Comparison of ENCODE assay signal across 10 mouse cellular contexts in genomic region chr16:57251589-57252421, GRCm38 (mm10). TPM values are rescaled to one million over a fixed set of nuclear protein-coding genes. Genes with fewer than 3 reads are reported as not detected.
DNase-seq lines count a peak whose midpoint lies in the region; ATAC-seq and TF ChIP-seq lines count a peak whose summit lies in the region.
"Had no signal": no experiment of that assay in that cellular context is flagged by ENCODE, and none has a peak within 500 bp of the region (broad histone marks: within the 10 kb centered on the region; RNA-seq: fewer than 3 reads in every experiment).

No protein-coding gene starts in this region.

- peaks cover 9% of the 10 kb centered on the region for H3K4me1 ChIP-seq in heart, embryonic 12.5 days (replicated peaks)
- H3K4me1 ChIP-seq: hindbrain, embryonic 15.5 days had no signal

- 45% methylated on average over 7 of the region's 7 CpGs for WGBS in heart, embryonic 12.5 days

- no peaks in the 10 kb centered on the region for H3K79me2 ChIP-seq in C2C12 (ENCODE audit: control insufficient read depth, insufficient read depth)

- H3K9ac ChIP-seq in heart, embryonic 12.5 days, result no peak overlapping the region
- H3K9ac ChIP-seq: hindbrain, embryonic 15.5 days had no signal

- H3K4me3 ChIP-seq in C2C12 (ENCODE audit: insufficient read depth, poor library complexity, severe bottlenecking), result no peak overlapping the region
- H3K4me3 ChIP-seq in heart, embryonic 12.5 days, result no peak overlapping the region
- H3K4me3 ChIP-seq: erythroblast, embryonic 14.5 days; hindbrain, embryonic 15.5 days had no signal

- H3ac ChIP-seq in C2C12 (ENCODE audit: control insufficient read depth, insufficient read length, low read depth), result no peak overlapping the region

- no peaks in the 10 kb centered on the region for H3K79me3 ChIP-seq in C2C12 (ENCODE audit: low read depth)

- H3K4me2 ChIP-seq in heart, embryonic 12.5 days, result no peak overlapping the region
- H3K4me2 ChIP-seq: hindbrain, embryonic 15.5 days had no signal

- TF ChIP-seq CTCF in C2C12 (IDR thresholded peaks at IDR 0.05; ENCODE audit: control insufficient read depth, insufficient read depth, insufficient read length), result no peak

- no peak for ATAC-seq in heart, embryonic 12.5 days (ENCODE audit: insufficient number of reproducible peaks, low FRiP score)

- no peaks in the 10 kb centered on the region for H3K36me3 ChIP-seq in C2C12 (ENCODE audit: control insufficient read depth, insufficient read depth)
- H3K36me3 ChIP-seq in heart, embryonic 12.5 days, result no peaks in the 10 kb centered on the region
- H3K36me3 ChIP-seq: hindbrain, embryonic 15.5 days had no signal

- H3K27ac ChIP-seq in heart, embryonic 12.5 days (ENCODE audit: poor library complexity, severe bottlenecking), result peak overlapping the region; percentile 52; the same call in 1 of the 2 replicates
- H3K27ac ChIP-seq: hindbrain, embryonic 15.5 days had no signal

- no peaks in the 10 kb centered on the region for H3K27me3 ChIP-seq in C2C12 (ENCODE audit: control insufficient read depth, insufficient read depth, insufficient read length)
- no peaks in the 10 kb centered on the region for H3K27me3 ChIP-seq in heart, embryonic 12.5 days (replicated peaks)
- H3K27me3 ChIP-seq: hindbrain, embryonic 15.5 days had no signal

- intact Hi-C loops in gastrocnemius, postnatal 14 days (cut with DNase I; ENCODE audit: low total_unique reads), result no loop called here

- peak; percentile 36 for DNase-seq in gastrocnemius, postnatal 25 days
- no peak for DNase-seq in gastrocnemius, postnatal 14 days
- peak; percentile 27 to 54 for DNase-seq in kidney, postnatal 25 days
- no peak for DNase-seq in adipocyte (ENCODE audit: low spot score)
- no peak for DNase-seq in c-Kit-positive CD71-positive TER-119-positive erythroid progenitor cells, embryonic 14.5 days (ENCODE audit: low spot score)
- no peak for DNase-seq in ovary, adult 18-20 months (ENCODE audit: low spot score)

- H3K9me3 ChIP-seq in heart, embryonic 12.5 days (replicated peaks), result peaks cover 7% of the 10 kb centered on the region
- H3K9me3 ChIP-seq: hindbrain, embryonic 15.5 days had no signal

TF ChIP-seq in C2C12, 6 proteins besides CTCF, POLR2A, EP300 and RAD21:
- TF ChIP-seq CEBPB (IDR thresholded peaks at IDR 0.05; ENCODE audit: low read depth), result no peak
- peak; percentile 74 for TF ChIP-seq MYOD1 (IDR thresholded peaks at IDR 0.05; ENCODE audit: control insufficient read depth, insufficient read length, low read depth)
- no peak for TF ChIP-seq MAX (IDR thresholded peaks at IDR 0.05)
- TF ChIP-seq USF1 (IDR thresholded peaks at IDR 0.05; ENCODE audit: low read depth), result no peak

RNA-seq across cellular contexts. Expression of gene Tbc1d23, which starts 20.5 kb away (rescaled TPM):
- total RNA-seq in gastrocnemius, postnatal 25 days (2021), result 10 to 100 TPM; 14.7 to 17.8 TPM
- 10 to 100 TPM; 17.8 to 18.4 TPM for total RNA-seq in gastrocnemius, postnatal 14 days (2021)
- 5.3 TPM for polyA plus RNA-seq in C2C12 (2012; fragmentation: generic; extraction: Trizol)
- 20.6 and 25.3 TPM in 2 replicates for polyA plus RNA-seq in heart, embryonic 12.5 days (2016; fragmentation: Nextera tagmentation; extraction: Ambion mirVana)

RNA-seq across cellular contexts. Expression of gene Tmem30c, which starts 40.9 kb away (rescaled TPM):
- total RNA-seq in gastrocnemius, postnatal 25 days (2021), result not detected
- not detected for total RNA-seq in gastrocnemius, postnatal 14 days (2021)
- polyA plus RNA-seq in C2C12 (2012; fragmentation: generic; extraction: Trizol), result not detected
- polyA plus RNA-seq in heart, embryonic 12.5 days (2016; fragmentation: Nextera tagmentation; extraction: Ambion mirVana), result 0.08 TPM in 1 of 2 replicates, not detected in the other
- polyA plus RNA-seq: erythroblast, embryonic 14.5 days had no signal

Comparison
In these comparisons a context has a peak if more than half of its experiments do, and no peak if none do; other contexts are left out.
1. DNase-seq: peak in gastrocnemius, postnatal 25 days (single experiment) and kidney, postnatal 25 days (2 of 2); none in gastrocnemius, postnatal 14 days (single experiment), adipocyte (single experiment), c-Kit-positive CD71-positive TER-119-positive erythroid progenitor cells, embryonic 14.5 days (single experiment) and ovary, adult 18-20 months (single experiment).